Mouse (Mus musculus) olfactory bulb, adult 2 months (tissue): ENCODE data around the gene Hist2h2ac.

ENCODE experiments used
- CTCF ChIP-seq: fragments of 200-500 bp; IDR thresholded peaks from 2 replicates; pipeline ENCODE4 v1.5.1; 2012; ENCODE audit warnings: low read depth, mild to moderate bottlenecking, low read length, moderate library complexity; ENCODE audit not compliant: insufficient read depth
- POLR2A ChIP-seq: fragments of 200-500 bp; IDR thresholded peaks from 2 replicates; pipeline ENCODE4 v1.6.1; 2012; ENCODE audit warnings: mild to moderate bottlenecking, low read depth, low read length, moderate library complexity; ENCODE audit not compliant: insufficient read depth

DNA sequence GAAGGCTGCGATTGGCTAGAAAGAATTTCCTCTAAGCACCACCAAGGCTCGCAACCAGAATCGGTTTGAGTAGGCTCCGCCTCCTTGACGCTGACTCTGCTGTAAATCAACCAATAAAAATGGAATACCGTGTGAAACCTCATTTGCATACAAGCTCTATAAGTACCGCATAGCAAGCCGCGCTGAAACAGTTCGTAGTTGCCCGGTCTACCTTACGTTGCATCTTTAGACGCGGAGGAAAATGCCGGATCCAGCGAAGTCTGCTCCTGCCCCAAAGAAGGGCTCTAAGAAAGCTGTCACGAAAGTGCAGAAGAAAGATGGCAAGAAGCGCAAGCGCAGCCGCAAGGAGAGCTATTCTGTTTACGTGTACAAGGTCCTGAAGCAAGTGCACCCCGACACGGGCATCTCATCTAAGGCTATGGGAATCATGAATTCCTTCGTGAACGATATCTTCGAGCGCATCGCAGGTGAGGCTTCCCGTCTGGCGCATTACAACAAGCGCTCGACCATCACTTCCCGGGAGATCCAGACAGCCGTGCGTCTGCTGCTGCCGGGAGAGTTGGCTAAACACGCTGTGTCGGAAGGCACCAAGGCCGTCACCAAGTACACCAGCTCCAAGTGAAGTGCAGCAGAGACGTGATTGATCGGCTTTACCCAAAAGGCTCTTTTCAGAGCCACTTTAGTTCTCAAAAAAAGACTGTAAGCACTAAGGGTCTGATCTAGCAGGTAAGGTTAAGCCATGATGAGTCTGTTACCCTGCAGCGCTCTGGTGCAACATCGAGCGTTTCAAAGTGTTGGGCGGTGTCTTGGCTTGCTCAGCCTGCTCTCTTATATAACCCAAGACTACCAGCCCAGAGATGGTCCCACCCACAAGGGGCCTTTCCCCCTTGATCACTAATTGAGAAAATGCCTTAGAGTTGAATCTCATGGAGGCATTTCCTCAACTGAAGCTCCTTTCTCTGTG lies 49.1 kb upstream of the Hist2h2ac start, which contains the start of gene Hist2h2bb:
- TF ChIP-seq CTCF: no peak
- TF ChIP-seq POLR2A: peak; percentile 99
